Mouse (Mus musculus) testis, adult 2 months (tissue): ENCODE results near the gene Pnkp. TPM values are rescaled to one million over a fixed set of nuclear protein-coding genes. Genes with fewer than 3 reads are reported as not detected.
A peak's percentile ranks its signal among the peaks of the same experiment; 100 is the strongest.

Experiments
- H3K27ac ChIP-seq: fragments of 200-500 bp; 2 replicates; pipeline ENCODE4 v1.5.1; 2012; ENCODE audit warnings: low read depth, low read length; ENCODE audit not compliant: control insufficient read depth, insufficient read depth
- H3K27me3 ChIP-seq: fragments of 200-500 bp; 2 replicates; pipeline ENCODE4 v1.6.1; 2012; ENCODE audit warnings: mild to moderate bottlenecking, low read length, moderate library complexity; ENCODE audit not compliant: control insufficient read depth, insufficient read depth
- H3K36me3 ChIP-seq: fragments of 200-500 bp; 2 replicates; pipeline ENCODE4 v1.6.1; 2012; ENCODE audit warnings: mild to moderate bottlenecking, low read length; ENCODE audit not compliant: control insufficient read depth, insufficient read depth
- H3K4me1 ChIP-seq: fragments of 200-500 bp; 2 replicates; pipeline ENCODE4 v1.6.1; 2012; ENCODE audit warnings: low read length; ENCODE audit not compliant: control insufficient read depth, insufficient read depth
- H3K4me3 ChIP-seq: fragments of 200-500 bp; 2 replicates; pipeline ENCODE4 v1.5.1; 2012; ENCODE audit warnings: low read depth, mild to moderate bottlenecking, low read length, moderate library complexity, mixed read lengths; ENCODE audit not compliant: control insufficient read depth
- CTCF ChIP-seq: fragments of 200-500 bp; IDR thresholded peaks from 2 replicates; pipeline ENCODE4 v1.5.1; 2012; ENCODE audit warnings: low read depth, mild to moderate bottlenecking, inconsistent platforms, low read length, moderate library complexity; ENCODE audit not compliant: control insufficient read depth, insufficient read depth, insufficient replicate concordance
- POLR2A ChIP-seq: fragments of 200-500 bp; IDR thresholded peaks from 2 replicates; pipeline ENCODE4 v1.6.1; 2012; ENCODE audit warnings: low read depth, mild to moderate bottlenecking, inconsistent platforms, low read length, moderate library complexity; ENCODE audit not compliant: control insufficient read depth
- polyA plus RNA-seq: library from polyadenylated mRNA; depleted of rRNA; stranded (reverse); fragments of >200 nt; gene quantifications from 2 replicates; pipeline ENCODE4 v1.2.3, GENCODE M21; 2012

The Pnkp gene
- polyA plus RNA-seq, 1 experiment = 26.5 TPM

- peak; percentile 79 for TF ChIP-seq POLR2A
- TF ChIP-seq CTCF = peak; percentile 17; the same call in 1 of the 2 replicates
- Histone ChIP-seq H3K27me3 (no peaks in the 10 kb centered on the region), H3K27ac (peak overlapping the region; percentile 99), H3K4me3 (peak overlapping the region; percentile 93), H3K36me3 (no peaks in the 10 kb centered on the region), H3K4me1 (peaks cover 35% of the 10 kb centered on the region)
Observed at GRCm38 (mm10) chr7:44849416-44850111, 7.4 kb upstream of the Pnkp start.

- Histone ChIP-seq H3K36me3 (no peaks in the 10 kb centered on the region), H3K4me3 (peak overlapping the region; percentile 93), H3K27ac (peak overlapping the region; percentile 99), H3K27me3 (no peaks in the 10 kb centered on the region), H3K4me1 (peaks cover 39% of the 10 kb centered on the region)
- no peak for TF ChIP-seq POLR2A
Observed at GRCm38 (mm10) chr7:44850146-44850545, 6.8 kb upstream of the Pnkp start.

DNA sequence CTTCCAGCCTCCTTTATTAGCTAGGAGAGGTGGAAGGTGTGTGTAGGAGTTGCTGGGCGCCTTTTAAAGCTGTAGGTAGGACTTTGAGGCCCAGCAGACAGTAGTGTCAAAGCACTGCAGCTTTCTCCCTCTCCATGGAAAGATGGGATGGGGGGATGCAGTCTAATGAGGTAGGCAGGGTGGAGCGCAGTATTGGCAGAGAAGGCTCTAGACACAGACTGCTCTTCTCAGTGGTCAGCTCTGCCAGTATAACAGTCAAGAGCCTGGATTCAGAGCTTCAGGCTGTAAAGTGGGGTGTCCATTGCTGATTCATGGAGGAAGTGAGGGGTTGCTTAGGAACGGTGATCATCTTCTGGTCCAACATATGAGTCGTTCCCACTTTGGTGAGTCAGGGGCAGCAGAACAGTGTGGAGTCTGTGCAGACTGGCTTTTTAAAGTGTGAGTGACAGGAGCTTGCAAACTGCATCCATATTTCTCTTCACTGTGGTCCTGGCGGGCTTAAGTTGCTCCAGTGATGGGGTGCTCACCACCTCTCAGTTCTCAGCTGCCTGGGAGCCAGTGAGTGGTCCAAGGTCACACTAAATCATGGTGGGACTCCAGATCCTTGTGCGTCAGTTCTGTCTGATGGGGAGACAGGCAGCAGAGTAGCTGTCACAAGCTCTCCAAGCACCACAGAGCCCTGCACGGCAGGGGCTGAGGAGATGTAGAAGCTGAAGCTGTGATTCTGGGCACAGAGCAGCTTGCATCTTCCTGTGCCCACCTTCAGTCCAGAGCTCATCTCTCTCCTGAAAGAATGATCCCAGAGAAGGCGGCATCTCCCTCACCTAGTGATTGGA lies 5.9 kb upstream of the Pnkp start:
- H3K36me3 ChIP-seq = no peaks in the 10 kb centered on the region
- no peak for TF ChIP-seq CTCF
- TF ChIP-seq POLR2A = no peak
- H3K4me1 ChIP-seq = peaks cover 46% of the 10 kb centered on the region
- H3K4me3 ChIP-seq = peak overlapping the region; percentile 93
- H3K27ac ChIP-seq = peak overlapping the region; percentile 81
- H3K27me3 ChIP-seq = no peaks in the 10 kb centered on the region

GRCm38 (mm10) chr7:44851625-44852234 lies 5.2 kb upstream of the Pnkp start:
- Histone ChIP-seq H3K27me3 (no peaks in the 10 kb centered on the region), H3K4me3 (no peak overlapping the region), H3K36me3 (no peaks in the 10 kb centered on the region), H3K4me1 (peaks cover 50% of the 10 kb centered on the region), H3K27ac (no peak overlapping the region)
- TF ChIP-seq CTCF (no peak), POLR2A (no peak)

DNA sequence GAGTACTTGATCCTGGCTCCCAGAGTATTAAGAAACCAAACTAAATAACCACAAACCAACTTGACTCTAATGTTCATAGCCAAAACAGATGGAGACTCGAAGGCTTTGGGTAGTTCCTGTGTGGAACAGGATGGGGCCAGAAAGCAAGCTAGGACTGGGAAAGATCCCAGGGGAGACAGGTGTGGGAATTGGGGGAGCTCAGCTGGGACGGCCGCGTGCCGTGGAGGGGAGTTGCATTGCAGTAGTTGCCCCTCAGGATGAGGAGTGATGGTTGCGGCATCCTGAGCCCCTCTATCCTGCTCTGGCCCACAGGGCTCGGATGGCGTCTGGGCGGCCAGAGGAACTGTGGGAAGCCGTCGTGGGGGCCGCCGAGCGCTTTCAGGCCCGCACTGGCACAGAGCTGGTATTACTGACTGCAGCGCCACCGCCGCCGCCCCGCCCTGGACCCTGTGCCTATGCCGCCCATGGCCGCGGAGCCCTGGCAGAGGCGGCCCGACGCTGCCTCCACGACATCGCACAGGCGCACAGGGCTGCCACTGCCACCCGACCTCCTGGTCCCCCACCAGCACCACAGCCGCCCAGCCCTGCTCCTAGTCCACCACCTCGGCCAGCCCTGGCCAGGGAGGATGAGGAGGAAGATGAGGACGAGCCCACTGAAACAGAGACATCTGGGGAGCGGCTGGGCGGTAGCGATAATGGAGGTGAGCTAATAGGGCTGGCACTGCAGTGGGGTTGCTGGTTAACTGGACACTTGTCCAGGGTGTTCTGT lies 4.5 kb upstream of the Pnkp start:
- no peak overlapping the region for H3K27ac ChIP-seq
- no peak overlapping the region for H3K4me3 ChIP-seq
- peaks cover 53% of the 10 kb centered on the region for H3K4me1 ChIP-seq
- H3K27me3 ChIP-seq = no peaks in the 10 kb centered on the region
- H3K36me3 ChIP-seq = no peaks in the 10 kb centered on the region
- TF ChIP-seq POLR2A = no peak
- TF ChIP-seq CTCF = no peak

DNA sequence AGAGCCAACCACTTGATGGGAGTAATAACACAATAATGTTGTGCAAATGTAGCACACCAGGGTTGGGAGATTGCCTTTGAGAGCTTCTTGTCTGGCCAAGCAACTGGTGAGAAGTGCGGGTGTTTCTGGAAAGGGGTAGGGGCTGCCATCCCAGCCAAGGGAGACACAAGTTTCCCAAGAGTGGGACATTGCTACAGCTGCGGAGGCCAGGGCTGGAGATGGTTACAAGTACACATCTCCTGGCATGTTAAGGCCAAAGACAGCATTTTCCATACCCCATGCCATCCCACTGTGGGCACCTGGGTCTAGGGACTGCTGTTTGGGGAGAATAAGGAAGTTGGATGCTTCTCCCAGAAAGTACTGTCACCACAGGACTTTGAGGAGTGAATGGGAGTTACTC lies 3.9 kb upstream of the Pnkp start:
- TF ChIP-seq CTCF = no peak
- no peak for TF ChIP-seq POLR2A
- Histone ChIP-seq H3K4me3 (no peak overlapping the region), H3K27ac (no peak overlapping the region; the same call in 1 of the 2 replicates), H3K36me3 (no peaks in the 10 kb centered on the region), H3K4me1 (peaks cover 54% of the 10 kb centered on the region), H3K27me3 (no peaks in the 10 kb centered on the region)
